Mouse (Mus musculus) cortical plate, adult 2 months (tissue): ENCODE measurements around the gene Frrs1.

ENCODE experiments used
- CTCF ChIP-seq: fragments of 200-500 bp; IDR thresholded peaks from 2 replicates; pipeline ENCODE4 v1.5.1; 2011; ENCODE audit warnings: mild to moderate bottlenecking, control low read depth, low read length; ENCODE audit not compliant: insufficient read depth; ENCODE audit errors: extremely low read depth
- POLR2A ChIP-seq: fragments of 200-500 bp; IDR thresholded peaks from 2 replicates; pipeline ENCODE4 v1.6.1; 2011; ENCODE audit warnings: mild to moderate bottlenecking, low read length, control low read depth; ENCODE audit not compliant: insufficient read depth; ENCODE audit errors: extremely low read depth

GRCm38 (mm10) chr3:116852421-116852820 lies 6.8 kb upstream of the Frrs1 start:
- no peak for TF ChIP-seq CTCF
- no peak for TF ChIP-seq POLR2A
